Comparison of ENCODE assay signal across 8 mouse cellular contexts in genomic region chr13:63046206-63047020, GRCm38 (mm10).
DNase-seq lines count a peak whose midpoint lies in the region; ATAC-seq and TF ChIP-seq lines count a peak whose summit lies in the region.

No protein-coding gene starts in this region.

- H3K4me3 ChIP-seq in heart, embryonic 10.5 days: no peak overlapping the region
- no peak overlapping the region for H3K4me3 ChIP-seq in gastrocnemius, adult 2 months
- no peak overlapping the region for H3K4me3 ChIP-seq in intestine, embryonic 16.5 days (ENCODE audit: low read length)
- no peak overlapping the region for H3K4me3 ChIP-seq in midbrain, embryonic 13.5 days (replicated peaks)

- no peaks in the 10 kb centered on the region for H3K36me3 ChIP-seq in heart, embryonic 10.5 days
- H3K36me3 ChIP-seq in intestine, embryonic 16.5 days (ENCODE audit: control insufficient read depth, insufficient read depth, low read length): no peaks in the 10 kb centered on the region
- no peaks in the 10 kb centered on the region for H3K36me3 ChIP-seq in midbrain, embryonic 13.5 days

- no peaks in the 10 kb centered on the region for H3K27me3 ChIP-seq in heart, embryonic 10.5 days (ENCODE audit: insufficient read depth, poor library complexity, severe bottlenecking)
- H3K27me3 ChIP-seq in intestine, embryonic 16.5 days (replicated peaks; ENCODE audit: control insufficient read depth, insufficient read depth, low read length): no peaks in the 10 kb centered on the region
- no peaks in the 10 kb centered on the region for H3K27me3 ChIP-seq in midbrain, embryonic 13.5 days

- 41% methylated on average over 7 of the region's 7 CpGs for WGBS in heart, embryonic 10.5 days
- WGBS in intestine, embryonic 16.5 days: 37% methylated on average over 7 of the region's 7 CpGs
- 47% methylated on average over 7 of the region's 7 CpGs for WGBS in midbrain, embryonic 13.5 days

- TF ChIP-seq CTCF in gastrocnemius, adult 2 months (IDR thresholded peaks at IDR 0.05): peak; percentile 95

- H3K4me2 ChIP-seq in intestine, embryonic 16.5 days (ENCODE audit: low read depth, low read length): no peak overlapping the region
- no peak overlapping the region for H3K4me2 ChIP-seq in midbrain, embryonic 13.5 days (replicated peaks)

- no peak overlapping the region for H3K27ac ChIP-seq in heart, embryonic 10.5 days
- peak overlapping the region; percentile 57 for H3K27ac ChIP-seq in gastrocnemius, adult 2 months
- peak overlapping the region; percentile 28; the same call in 1 of the 2 replicates for H3K27ac ChIP-seq in intestine, embryonic 16.5 days (ENCODE audit: low read length)
- H3K27ac ChIP-seq in midbrain, embryonic 13.5 days: no peak overlapping the region

- H3K4me1 ChIP-seq in heart, embryonic 10.5 days: 0 out of 2 replicates have a peak, but pooled peaks cover 6% of the 10 kb centered on the region
- H3K4me1 ChIP-seq in intestine, embryonic 16.5 days (ENCODE audit: control insufficient read depth, insufficient read depth, low read length): peaks cover 8% of the 10 kb centered on the region
- H3K4me1 ChIP-seq in midbrain, embryonic 13.5 days (replicated peaks): no peaks in the 10 kb centered on the region

- no peak overlapping the region for H3K9ac ChIP-seq in intestine, embryonic 16.5 days (ENCODE audit: low read depth, low read length)
- no peak overlapping the region for H3K9ac ChIP-seq in midbrain, embryonic 13.5 days (replicated peaks)

- peak; percentile 77 to 92 for DNase-seq in heart, adult 18-20 months
- no peak for DNase-seq in heart, embryonic 10.5 days (ENCODE audit: low spot score)
- peak; percentile 70 to 80 for DNase-seq in cerebellum, postnatal 36 days
- DNase-seq in gastrocnemius, adult 2 months: peak; percentile 73
- peak; percentile 76 to 77 for DNase-seq in left cerebral cortex, postnatal 14 days (ENCODE audit: low spot score in 2 of 2)
- DNase-seq in spleen, postnatal 36 days (ENCODE audit: low spot score in 2 of 2): peak; percentile 16 to 26

- no peaks in the 10 kb centered on the region for H3K9me3 ChIP-seq in heart, embryonic 10.5 days
- H3K9me3 ChIP-seq in intestine, embryonic 16.5 days (ENCODE audit: control insufficient read depth, low read length): 0 out of 2 replicates have a peak, but pooled peaks cover 5% of the 10 kb centered on the region
- H3K9me3 ChIP-seq in midbrain, embryonic 13.5 days: no peaks in the 10 kb centered on the region

- intact Hi-C loops in gastrocnemius, adult 2 months (cut with DNase I): loop anchor here (1.0 to 5.0 kb wide), 3 partner anchors 119 to 285 kb away; no protein-coding TSS in a partner anchor
- intact Hi-C loops in left cerebral cortex, postnatal 14 days (cut with DNase I): loop anchor here (2.0 to 10.0 kb wide), 2 partner anchors 198 to 284 kb away; no protein-coding TSS in a partner anchor

- peak; percentile 87 for ATAC-seq in intestine, embryonic 16.5 days
- ATAC-seq in midbrain, embryonic 13.5 days: peak; percentile 77; the same call in 1 of the 2 replicates

Comparison
In these comparisons a context has a peak if more than half of its experiments do, and no peak if none do; other contexts are left out.
1. H3K27ac ChIP-seq: peak in gastrocnemius, adult 2 months (single experiment) and intestine, embryonic 16.5 days (single experiment); none in heart, embryonic 10.5 days (single experiment) and midbrain, embryonic 13.5 days (single experiment).